Mouse (Mus musculus): ENCODE measurements around the gene Lyg2.

The Lyg2 gene

GRCm38 (mm10) chr1:37877736-37878460 lies 38.4 kb downstream of the Lyg2 start:
- DNase-seq (ENCODE audit: low read depth), result no peak

- DNase-seq (ENCODE audit: low read depth), result no peak
Measured at GRCm38 (mm10) chr1:37873157-37873556, 43.1 kb downstream of the Lyg2 start.

- DNase-seq (ENCODE audit: low read depth), result peak; percentile 92
Measured at GRCm38 (mm10) chr1:37872131-37873067, 43.9 kb downstream of the Lyg2 start.

GRCm38 (mm10) chr1:37871704-37872103 lies 44.6 kb downstream of the Lyg2 start, which contains the start of gene Lipt1:
Gene Lipt1 (plus strand): TSS chr1:37871738.
- DNase-seq (ENCODE audit: low read depth), result no peak

- no peak for DNase-seq (ENCODE audit: low read depth)
Measured at GRCm38 (mm10) chr1:37869362-37869761, 46.9 kb downstream of the Lyg2 start.

- no peak for DNase-seq (ENCODE audit: low read depth)
Measured at GRCm38 (mm10) chr1:37868640-37869039, 47.7 kb downstream of the Lyg2 start.

GRCm38 (mm10) chr1:37867684-37868322 lies 48.5 kb downstream of the Lyg2 start:
- DNase-seq (ENCODE audit: low read depth), result no peak

GRCm38 (mm10) chr1:37867056-37867455 lies 49.2 kb downstream of the Lyg2 start:
- peak; percentile 66 for DNase-seq (ENCODE audit: low read depth)

GRCm38 (mm10) chr1:37866286-37866685 lies 50.0 kb downstream of the Lyg2 start, which contains the start of gene Tsga10:
Gene Tsga10 (minus strand): TSS chr1:37866429.
- DNase-seq (ENCODE audit: low read depth), result no peak

- no peak for DNase-seq (ENCODE audit: low read depth)
Measured at GRCm38 (mm10) chr1:37865401-37866215, 50.7 kb downstream of the Lyg2 start.

GRCm38 (mm10) chr1:37864511-37865400 lies 51.5 kb downstream of the Lyg2 start:
- peak; percentile 100 for DNase-seq (ENCODE audit: low read depth)

All from naive thymus-derived CD4-positive, alpha-beta T cell, adult 2 months (primary cell).